Comparison of ENCODE assay signal across 8 mouse cellular contexts in the genomic region with DNA sequence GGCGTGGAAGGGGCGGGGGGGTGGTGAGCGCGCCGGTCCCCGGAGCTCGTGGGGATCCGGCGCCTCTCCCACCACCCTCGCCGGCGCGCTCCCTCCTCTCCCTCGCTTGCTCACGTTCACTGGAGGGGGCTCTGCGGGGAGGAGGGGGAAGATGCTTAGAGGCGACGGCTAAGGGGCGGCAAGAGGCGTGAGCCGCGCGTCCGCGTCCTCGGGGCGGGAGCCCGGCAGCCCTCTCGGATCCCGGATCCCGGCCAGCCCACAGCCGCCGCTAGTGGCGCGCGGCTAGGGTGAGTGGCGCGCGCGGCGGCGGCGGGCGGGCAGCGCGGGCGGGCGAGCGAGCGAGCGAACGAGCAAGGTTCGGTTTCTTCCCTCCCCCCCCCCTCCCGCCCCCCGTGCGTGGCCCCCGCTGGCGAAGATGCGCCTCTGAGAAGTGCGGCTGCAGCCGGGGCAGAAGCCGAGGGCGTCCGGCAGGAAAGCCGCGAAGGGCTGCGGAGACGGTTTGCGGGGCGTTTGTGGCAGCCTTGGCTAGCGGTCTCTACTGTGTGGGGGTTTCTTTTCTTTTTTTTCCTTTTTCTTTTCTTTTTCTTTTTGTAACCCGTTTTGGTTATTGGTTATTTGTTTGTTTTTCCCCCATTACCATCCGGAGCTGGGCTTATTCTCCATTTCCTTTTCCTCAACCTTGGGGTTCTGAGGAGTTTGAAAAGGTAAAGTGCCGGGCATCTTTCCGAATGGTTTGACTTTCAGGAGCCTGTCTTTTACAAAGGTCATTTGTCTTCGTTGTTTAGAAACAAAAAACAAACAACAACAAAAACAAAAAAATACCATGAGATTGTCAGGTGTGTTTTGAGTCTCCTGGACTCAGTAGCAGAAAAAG.
A peak's percentile ranks its signal among the peaks of the same experiment; 100 is the strongest.
DNase-seq lines count a peak whose midpoint lies in the region; ATAC-seq and TF ChIP-seq lines count a peak whose summit lies in the region.

No protein-coding gene starts in this region.

- no peak for TF ChIP-seq POLR2A in embryonic fibroblast, embryonic 13.5 days (IDR thresholded peaks at IDR 0.05; ENCODE audit: low read depth, low read length)
- TF ChIP-seq POLR2A in small intestine, adult 2 months (IDR thresholded peaks at IDR 0.05; ENCODE audit: low read depth, low read length), result no peak

- ATAC-seq in hindbrain, postnatal 0 days, result peak; percentile 88
- ATAC-seq in liver, embryonic 16.5 days (ENCODE audit: low read depth), result no peak

- peak overlapping the region; percentile 76 for H3K9ac ChIP-seq in hindbrain, postnatal 0 days (replicated peaks; ENCODE audit: low read length)
- H3K9ac ChIP-seq in liver, embryonic 16.5 days (ENCODE audit: low read depth, low read length), result no peak overlapping the region

- under 1% methylated on average over 47 of the region's 76 CpGs for WGBS in hindbrain, postnatal 0 days
- under 1% methylated on average over 41 of the region's 76 CpGs for WGBS in liver, embryonic 16.5 days (ENCODE audit: insufficient replicate concordance)
- 2% methylated on average over 51 of the region's 76 CpGs for WGBS in small intestine, adult 2 months

- DNase-seq in gastrocnemius, adult 2 months, result peak; percentile 16
- no peak for DNase-seq in gastrocnemius, postnatal 25 days
- DNase-seq in ZHBTc4 (ENCODE audit: low read depth, low spot score), result peak; percentile 74
- peak; percentile 83 for DNase-seq in hindbrain, postnatal 0 days (ENCODE audit: low spot score)
- DNase-seq in thymus, postnatal 36 days, result no peak

- H3K27ac ChIP-seq in gastrocnemius, adult 2 months, result no peak overlapping the region
- no peak overlapping the region for H3K27ac ChIP-seq in embryonic fibroblast, embryonic 13.5 days (ENCODE audit: insufficient read depth, low read length)
- H3K27ac ChIP-seq in hindbrain, postnatal 0 days, result peak overlapping the region; percentile 94
- H3K27ac ChIP-seq in liver, embryonic 16.5 days (ENCODE audit: low read length), result no peak overlapping the region
- H3K27ac ChIP-seq in small intestine, adult 2 months (ENCODE audit: insufficient read depth, low read depth, low read length), result no peak overlapping the region

- peak overlapping the region; percentile 71 for H3K4me2 ChIP-seq in hindbrain, postnatal 0 days (ENCODE audit: low read depth, low read length)
- peak overlapping the region; percentile 35 for H3K4me2 ChIP-seq in liver, embryonic 16.5 days (ENCODE audit: low read depth, low read length)

- intact Hi-C loops in gastrocnemius, adult 2 months (cut with DNase I), result no loop called here

- H3K27me3 ChIP-seq in hindbrain, postnatal 0 days (ENCODE audit: insufficient read depth, low read length), result no peaks in the 10 kb centered on the region
- peaks cover 47% of the 10 kb centered on the region for H3K27me3 ChIP-seq in liver, embryonic 16.5 days (ENCODE audit: control insufficient read depth, insufficient read depth, low read depth, low read length)
- peaks cover 35% of the 10 kb centered on the region for H3K27me3 ChIP-seq in small intestine, adult 2 months (ENCODE audit: control insufficient read depth, insufficient read depth, low read length)

- H3K36me3 ChIP-seq in hindbrain, postnatal 0 days (ENCODE audit: insufficient read depth, low read length), result no peaks in the 10 kb centered on the region
- H3K36me3 ChIP-seq in liver, embryonic 16.5 days (ENCODE audit: control insufficient read depth, insufficient read depth), result no peaks in the 10 kb centered on the region
- no peaks in the 10 kb centered on the region for H3K36me3 ChIP-seq in small intestine, adult 2 months (ENCODE audit: control insufficient read depth, insufficient read depth, low read length)

- H3K4me1 ChIP-seq in embryonic fibroblast, embryonic 13.5 days (ENCODE audit: control insufficient read depth, insufficient read depth, low read length), result no peaks in the 10 kb centered on the region
- no peaks in the 10 kb centered on the region for H3K4me1 ChIP-seq in hindbrain, postnatal 0 days (ENCODE audit: insufficient read depth, low read length)
- H3K4me1 ChIP-seq in liver, embryonic 16.5 days (ENCODE audit: control insufficient read depth, low read depth, low read length), result no peaks in the 10 kb centered on the region
- H3K4me1 ChIP-seq in small intestine, adult 2 months (ENCODE audit: control insufficient read depth, insufficient read depth, insufficient read length, low read length), result no peaks in the 10 kb centered on the region

- H3K9me3 ChIP-seq in hindbrain, postnatal 0 days (ENCODE audit: low read length), result no peaks in the 10 kb centered on the region
- H3K9me3 ChIP-seq in liver, embryonic 16.5 days (replicated peaks; ENCODE audit: control insufficient read depth, low read length), result no peaks in the 10 kb centered on the region

- peak overlapping the region; percentile 68 for H3K4me3 ChIP-seq in gastrocnemius, adult 2 months
- H3K4me3 ChIP-seq in embryonic fibroblast, embryonic 13.5 days (ENCODE audit: insufficient read depth, low read length), result peak overlapping the region; percentile 47
- peak overlapping the region; percentile 69 for H3K4me3 ChIP-seq in hindbrain, postnatal 0 days (ENCODE audit: low read length)
- H3K4me3 ChIP-seq in liver, embryonic 16.5 days (ENCODE audit: low read depth, low read length), result peak overlapping the region; percentile 13; the same call in 1 of the 2 replicates
- peak overlapping the region; percentile 44 for H3K4me3 ChIP-seq in small intestine, adult 2 months (ENCODE audit: low read depth, low read length)

- no peak for TF ChIP-seq CTCF in gastrocnemius, adult 2 months (IDR thresholded peaks at IDR 0.05)
- no peak for TF ChIP-seq CTCF in embryonic fibroblast, embryonic 13.5 days (IDR thresholded peaks at IDR 0.05; ENCODE audit: borderline replicate concordance, insufficient read depth, low read length)
- TF ChIP-seq CTCF in hindbrain, postnatal 0 days (IDR thresholded peaks at IDR 0.05; ENCODE audit: low read depth), result no peak
- no peak for TF ChIP-seq CTCF in small intestine, adult 2 months (IDR thresholded peaks at IDR 0.05; ENCODE audit: extremely low read depth, insufficient read length, insufficient replicate concordance, low read depth, low read length)

Comparison
In these comparisons a context has a peak if more than half of its experiments do, and no peak if none do; other contexts are left out.
1. DNase-seq: peak in gastrocnemius, adult 2 months (single experiment), ZHBTc4 (single experiment) and hindbrain, postnatal 0 days (single experiment); none in gastrocnemius, postnatal 25 days (single experiment) and thymus, postnatal 36 days (0 of 2).
2. H3K4me3 ChIP-seq: peak in every context shown above with its lines; median percentile 69 in hindbrain, postnatal 0 days; 68 in gastrocnemius, adult 2 months; 47 in embryonic fibroblast, embryonic 13.5 days; 44 in small intestine, adult 2 months; 13 in liver, embryonic 16.5 days.